Mouse (Mus musculus) liver, embryonic 14.5 days (tissue): ENCODE measurements around the gene Socs4.

Experiments used
- CTCF ChIP-seq: IDR thresholded peaks from 2 replicates; pipeline ENCODE4 v1.5.1; 2016; ENCODE audit warnings: antibody characterized with exemption, low read depth, control low read depth
- EP300 ChIP-seq: IDR thresholded peaks from 2 replicates; pipeline ENCODE4 v1.6.1; 2016; ENCODE audit warnings: antibody characterized with exemption, low read depth

DNA sequence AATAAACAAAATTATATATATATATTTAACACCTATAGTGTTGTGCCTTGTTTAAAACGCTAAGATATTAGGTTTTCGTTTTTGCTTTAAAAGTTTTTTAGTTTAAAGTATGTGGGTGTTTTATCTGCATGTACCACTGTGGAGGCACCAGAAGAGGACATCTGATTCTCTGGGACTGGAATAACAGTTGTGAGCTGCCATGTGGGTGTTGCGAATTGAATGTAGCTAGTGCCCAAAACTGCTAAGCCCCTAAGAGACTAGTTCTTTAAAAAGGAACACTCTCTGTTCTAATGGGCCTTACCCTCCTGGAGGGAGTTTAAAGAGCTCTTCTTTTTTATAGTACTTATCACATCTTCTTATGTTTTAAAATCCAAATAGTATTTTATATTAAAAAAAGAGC, 11.9 kb upstream of the Socs4 start:
- TF ChIP-seq CTCF: no peak
- no peak for TF ChIP-seq EP300
